Mouse (Mus musculus) neural tube, embryonic 14.5 days (tissue): Measurements from ENCODE around the gene Palld. TPM values are rescaled to one million over a fixed set of nuclear protein-coding genes. Genes with fewer than 3 reads are reported as not detected.

Experiments used
- ATAC-seq: fragments of 200-750 bp; cut with Nextera tagmentation; 2 replicates; pipeline ENCODE4 v1.8.0; 2017; ENCODE audit warnings: low read depth, mild to moderate bottlenecking, moderate TSS enrichment, moderate library complexity
- H3K27ac ChIP-seq: fragments of 300-500 bp; sonication (generic); 2 replicates; pipeline ENCODE4 v1.5.1; 2014; ENCODE audit warnings: low read depth, mild to moderate bottlenecking, control low read depth, low read length, moderate library complexity, mixed read lengths
- H3K27me3 ChIP-seq: fragments of 300-500 bp; sonication (generic); 2 replicates; pipeline ENCODE4 v1.6.1; 2014; ENCODE audit warnings: low read length; ENCODE audit not compliant: control insufficient read depth, insufficient read depth
- H3K36me3 ChIP-seq: fragments of 300-500 bp; sonication (generic); 2 replicates; pipeline ENCODE4 v1.6.1; 2014; ENCODE audit warnings: low read length, mixed read lengths; ENCODE audit not compliant: control insufficient read depth, insufficient read depth
- H3K4me1 ChIP-seq: fragments of 300-500 bp; sonication (generic); 2 replicates; pipeline ENCODE4 v1.6.1; 2014; ENCODE audit warnings: low read length; ENCODE audit not compliant: control insufficient read depth, insufficient read depth
- H3K4me2 ChIP-seq: fragments of 300-500 bp; sonication (generic); 2 replicates; pipeline ENCODE4 v1.6.1; 2014; ENCODE audit warnings: mild to moderate bottlenecking, low read depth, low read length, control low read depth
- H3K4me3 ChIP-seq: fragments of 300-500 bp; sonication (generic); 2 replicates; pipeline ENCODE4 v1.5.1; 2014; ENCODE audit warnings: low read depth, low read length, control low read depth, mixed read lengths
- H3K9ac ChIP-seq: fragments of 300-500 bp; sonication (generic); replicated peaks from 2 replicates; pipeline ENCODE4 v1.6.1; 2014; ENCODE audit warnings: low read depth, mild to moderate bottlenecking, control low read depth, low read length, mixed read lengths
- H3K9me3 ChIP-seq: fragments of 300-500 bp; sonication (generic); 2 replicates; pipeline ENCODE4 v1.6.1; 2016; ENCODE audit warnings: low read length; ENCODE audit not compliant: control insufficient read depth
- WGBS: fragments of 180-500 bp; shearing (Covaris S2); extraction: QIAGEN DNeasy Blood & Tissue Kit; methylation state at CpG from one replicate; pipeline ENCODE4 v1.1.7; 2014; 5-methylcytosine and 5-hydroxymethylcytosine counted together
- polyA plus RNA-seq: library from polyadenylated mRNA; unstranded; fragments of >200 nt; fragmentation: Nextera tagmentation; extraction: Ambion mirVana; gene quantifications from 2 replicates; pipeline ENCODE4 v1.2.1, GENCODE M21; 2014

Palld gene
- polyA plus RNA-seq, 1 experiment from 2014 or later: 11.1 TPM

DNA sequence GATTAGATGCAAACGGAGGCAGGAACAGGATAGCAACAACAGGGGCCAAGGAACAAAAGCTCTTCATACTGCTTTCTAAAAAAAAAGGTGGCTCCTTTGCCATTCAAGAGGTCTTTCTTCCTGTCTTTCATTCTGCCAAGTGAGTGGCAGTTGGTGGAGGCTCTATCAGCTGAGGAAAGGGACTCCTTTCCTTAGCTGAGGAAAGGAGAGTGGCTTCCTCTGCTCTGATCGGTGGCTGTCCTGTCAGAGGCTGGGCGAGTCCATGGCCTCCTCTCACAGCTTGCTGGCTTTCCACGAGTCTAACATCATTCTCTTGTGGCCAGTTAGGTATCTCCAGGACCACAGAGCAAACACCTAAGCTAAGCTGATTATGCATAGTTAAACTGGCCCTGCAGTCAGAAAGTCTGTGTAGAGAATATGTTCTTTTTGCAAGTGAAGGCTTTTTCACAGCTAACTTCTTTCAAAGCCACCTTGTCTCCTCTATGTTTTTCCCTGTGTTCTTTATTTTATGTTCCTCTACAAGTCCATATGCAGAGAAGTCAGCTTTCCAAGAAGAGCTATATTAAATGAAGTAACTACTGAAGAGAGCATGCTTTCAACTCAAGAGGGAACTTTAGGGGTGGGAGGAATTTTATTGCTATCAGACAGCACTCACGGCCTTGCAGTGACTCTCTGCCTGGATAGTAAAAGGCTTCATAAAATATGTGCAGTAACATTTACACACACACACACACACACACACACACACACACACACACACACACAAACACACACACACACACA is 171.0 kb downstream of the Palld start:
- no peak overlapping the region for H3K9ac ChIP-seq
- WGBS: 67% methylated on average over 5 of the region's 5 CpGs
- H3K27me3 ChIP-seq: no peaks in the 10 kb centered on the region
- no peaks in the 10 kb centered on the region for H3K36me3 ChIP-seq
- no peak overlapping the region for H3K27ac ChIP-seq
- H3K4me3 ChIP-seq: no peak overlapping the region
- H3K9me3 ChIP-seq: no peaks in the 10 kb centered on the region
- no peak for ATAC-seq
- no peak overlapping the region for H3K4me2 ChIP-seq
- no peaks in the 10 kb centered on the region for H3K4me1 ChIP-seq

DNA sequence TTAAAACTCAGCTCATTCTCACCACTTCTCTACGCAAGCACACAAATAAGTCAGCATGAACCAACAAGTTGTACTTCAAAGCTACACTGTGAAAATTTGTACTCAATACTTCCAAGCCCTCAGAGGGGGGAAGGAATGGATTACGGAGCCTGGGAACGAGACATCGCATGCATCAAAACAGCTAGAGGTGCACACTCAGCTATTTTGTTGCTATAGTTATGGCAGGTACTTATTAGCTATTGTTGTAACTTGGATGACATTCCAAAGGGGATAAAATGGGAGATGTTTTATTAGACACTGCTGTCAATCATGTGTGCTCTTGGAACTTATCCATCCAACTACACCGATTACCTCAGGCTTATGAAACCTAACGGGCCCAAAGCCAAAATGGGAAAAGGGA is 171.8 kb downstream of the Palld start:
- Histone ChIP-seq H3K4me2 (no peak overlapping the region), H3K4me1 (no peaks in the 10 kb centered on the region), H3K27me3 (no peaks in the 10 kb centered on the region), H3K4me3 (no peak overlapping the region), H3K36me3 (no peaks in the 10 kb centered on the region), H3K9ac (no peak overlapping the region), H3K9me3 (no peaks in the 10 kb centered on the region), H3K27ac (no peak overlapping the region)
- no peak for ATAC-seq
- 92% methylated on average over 6 of the region's 6 CpGs for whole genome bisulfite sequencing

- Histone ChIP-seq H3K4me1 (no peaks in the 10 kb centered on the region), H3K9ac (no peak overlapping the region), H3K36me3 (no peaks in the 10 kb centered on the region), H3K27me3 (no peaks in the 10 kb centered on the region), H3K9me3 (no peaks in the 10 kb centered on the region), H3K4me2 (no peak overlapping the region), H3K4me3 (no peak overlapping the region), H3K27ac (no peak overlapping the region)
- WGBS: 79% methylated on average over 8 of the region's 8 CpGs
- no peak for ATAC-seq
These were observed 177.0 kb downstream of the Palld start for GRCm38 (mm10) chr8:61725306-61726017.

- H3K27me3 ChIP-seq: no peaks in the 10 kb centered on the region
- H3K9ac ChIP-seq: no peak overlapping the region
- ATAC-seq: no peak
- no peak overlapping the region for H3K27ac ChIP-seq
- no peak overlapping the region for H3K4me2 ChIP-seq
- no peak overlapping the region for H3K4me3 ChIP-seq
- WGBS: 92% methylated on average over 9 of the region's 9 CpGs
- H3K9me3 ChIP-seq: no peaks in the 10 kb centered on the region
- no peaks in the 10 kb centered on the region for H3K36me3 ChIP-seq
- H3K4me1 ChIP-seq: no peaks in the 10 kb centered on the region
These were observed 180.3 kb downstream of the Palld start for GRCm38 (mm10) chr8:61722226-61722625.

DNA sequence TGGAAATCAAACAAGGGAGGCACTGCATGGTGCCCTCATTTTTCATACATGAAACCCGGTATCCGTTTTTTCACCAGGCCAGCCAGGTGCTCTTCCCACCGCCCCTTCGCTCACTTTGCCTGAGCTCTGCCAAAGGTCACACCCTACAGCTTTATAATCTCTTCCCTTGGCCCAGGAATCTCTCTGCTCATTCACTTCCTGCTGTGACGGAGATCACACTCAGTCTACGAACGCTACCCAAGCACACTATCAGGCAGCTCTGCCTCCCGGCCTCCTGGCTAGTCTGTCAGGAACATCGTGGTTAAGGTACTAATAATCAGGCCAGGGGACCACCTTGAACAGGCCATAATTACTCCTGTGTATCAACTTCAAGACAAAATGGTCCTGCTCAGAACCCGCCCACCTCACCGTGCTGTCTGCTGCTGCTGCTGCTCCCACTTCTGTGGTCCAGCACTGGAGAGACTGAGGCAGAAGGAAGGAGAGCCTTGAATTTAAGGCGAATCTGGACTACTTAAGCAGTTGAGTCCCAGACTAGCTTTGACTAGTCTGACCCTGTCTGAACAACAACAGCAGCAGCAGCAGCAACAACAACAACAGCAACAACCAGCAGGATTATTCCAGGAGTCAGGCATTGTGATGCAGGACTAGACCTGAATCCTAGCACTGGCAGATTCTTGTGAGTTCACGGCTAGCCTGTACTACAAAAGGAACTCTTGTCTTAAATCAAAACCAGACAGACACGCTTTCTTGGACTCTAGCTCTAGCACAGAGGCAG is 187.0 kb downstream of the Palld start:
- H3K36me3 ChIP-seq: no peaks in the 10 kb centered on the region
- no peak overlapping the region for H3K27ac ChIP-seq
- no peak for ATAC-seq
- no peak overlapping the region for H3K4me2 ChIP-seq
- H3K4me1 ChIP-seq: no peaks in the 10 kb centered on the region
- WGBS: 48% methylated on average over 14 of the region's 14 CpGs
- H3K9ac ChIP-seq: no peak overlapping the region
- no peaks in the 10 kb centered on the region for H3K27me3 ChIP-seq
- H3K9me3 ChIP-seq: no peaks in the 10 kb centered on the region
- H3K4me3 ChIP-seq: no peak overlapping the region

DNA sequence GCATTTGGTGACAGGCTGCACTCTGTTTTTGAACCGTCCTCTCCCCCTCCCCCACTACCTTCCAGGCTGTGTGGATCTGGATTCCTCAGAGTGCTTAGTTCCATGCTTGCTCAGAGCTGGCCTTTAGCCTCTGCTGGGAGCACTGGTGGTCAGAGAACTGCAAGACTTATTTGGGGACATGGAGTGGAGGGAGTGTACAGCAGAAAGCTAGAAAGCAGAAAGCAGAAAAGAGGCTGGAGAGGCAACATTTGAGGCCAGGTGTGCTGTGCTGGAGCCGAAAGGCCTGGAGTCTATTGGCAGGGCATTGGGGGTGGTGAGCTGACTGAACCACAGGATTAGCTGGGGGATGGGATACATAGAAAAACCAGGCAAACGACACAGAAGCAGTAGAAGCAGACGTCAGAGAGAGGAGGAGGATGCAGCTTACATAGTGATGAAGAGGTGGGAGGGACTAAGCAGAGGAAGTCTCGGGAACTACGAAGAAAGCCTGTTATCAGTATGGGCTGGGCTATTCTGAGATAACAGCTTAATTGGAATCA is 188.1 kb downstream of the Palld start:
- Histone ChIP-seq H3K27me3 (no peaks in the 10 kb centered on the region), H3K9me3 (no peaks in the 10 kb centered on the region), H3K27ac (no peak overlapping the region), H3K4me2 (no peak overlapping the region), H3K9ac (no peak overlapping the region), H3K4me3 (no peak overlapping the region), H3K36me3 (no peaks in the 10 kb centered on the region), H3K4me1 (no peaks in the 10 kb centered on the region)
- 43% methylated on average over 6 of the region's 6 CpGs for WGBS
- ATAC-seq: no peak

DNA sequence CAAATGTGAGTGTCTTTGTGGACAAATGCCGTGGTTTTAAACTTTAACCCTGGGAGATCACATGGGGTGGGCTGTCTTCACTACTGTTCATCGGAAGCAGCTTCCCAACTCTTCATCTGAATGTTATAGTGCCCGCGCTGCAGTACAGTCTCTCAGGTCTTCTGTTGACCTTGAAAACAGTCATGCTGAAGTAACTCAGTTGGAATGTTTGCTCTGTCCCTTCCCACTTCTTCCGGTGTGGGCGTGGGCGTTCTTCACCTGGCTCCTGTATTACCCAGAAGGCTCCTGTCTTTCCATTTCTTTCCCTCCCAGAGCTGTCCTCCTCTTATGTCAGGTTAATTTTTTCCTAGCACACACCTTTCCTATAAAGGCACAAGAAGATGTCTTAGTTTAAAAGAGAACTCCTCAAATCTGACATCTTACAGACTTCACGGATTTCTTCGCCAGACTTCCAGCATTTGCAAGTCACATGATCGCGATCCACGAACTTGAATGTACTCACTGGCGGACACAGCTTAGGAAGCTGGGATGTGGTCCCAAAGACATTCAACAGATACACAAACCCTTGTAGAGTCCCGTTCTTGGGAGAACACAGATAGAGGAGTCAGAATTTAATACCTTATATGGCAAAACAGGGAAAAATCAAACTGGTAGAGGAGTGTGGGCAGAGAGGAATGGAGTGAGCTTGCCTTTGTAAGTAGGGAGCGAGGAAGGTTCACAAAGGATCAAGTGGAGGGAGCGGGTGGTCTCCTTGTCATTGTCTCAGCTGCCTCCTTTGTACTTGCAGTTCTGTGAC is 189.1 kb downstream of the Palld start:
- Histone ChIP-seq H3K27me3 (no peaks in the 10 kb centered on the region), H3K4me1 (0 out of 2 replicates have a peak, but pooled peaks cover 4% of the 10 kb centered on the region), H3K9ac (no peak overlapping the region), H3K4me3 (no peak overlapping the region), H3K36me3 (no peaks in the 10 kb centered on the region), H3K9me3 (no peaks in the 10 kb centered on the region), H3K27ac (no peak overlapping the region), H3K4me2 (no peak overlapping the region)
- WGBS: 91% methylated on average over 16 of the region's 16 CpGs
- no peak for ATAC-seq

GRCm38 (mm10) chr8:61712426-61712825 is 190.1 kb downstream of the Palld start:
- no peak for ATAC-seq
- no peak overlapping the region for H3K9ac ChIP-seq
- no peak overlapping the region for H3K27ac ChIP-seq
- H3K36me3 ChIP-seq: no peaks in the 10 kb centered on the region
- no peaks in the 10 kb centered on the region for H3K9me3 ChIP-seq
- H3K4me2 ChIP-seq: no peak overlapping the region
- no peaks in the 10 kb centered on the region for H3K27me3 ChIP-seq
- WGBS: 89% methylated on average over 2 of the region's 2 CpGs
- 0 out of 2 replicates have a peak, but pooled peaks cover 4% of the 10 kb centered on the region for H3K4me1 ChIP-seq
- H3K4me3 ChIP-seq: no peak overlapping the region
